Mouse (Mus musculus) liver, postnatal 0 days (tissue): ENCODE measurements around the gene Gm47955. TPM values are rescaled to one million over a fixed set of nuclear protein-coding genes. Genes with fewer than 3 reads are reported as not detected.
A peak's percentile ranks its signal among the peaks of the same experiment; 100 is the strongest.
"Not testable (repeated sequence)": the region's sequence is repeated elsewhere in the genome, so short reads cannot be mapped to it uniquely, and the experiment has no call there.

Experiments used
- ATAC-seq: fragments of 200-750 bp; cut with Nextera tagmentation; 2 replicates; pipeline ENCODE4 v1.8.0; 2017; ENCODE audit warnings: mild to moderate bottlenecking, moderate library complexity
- DNase-seq: peaks from one replicate; pipeline ENCODE4 v3.0.0-alpha.2; 2016
- H3K27ac ChIP-seq: fragments of 300-500 bp; sonication (generic); 2 replicates; pipeline ENCODE4 v1.5.1; 2014; ENCODE audit warnings: antibody characterized with exemption, moderate library complexity, mild to moderate bottlenecking, low read depth
- H3K27me3 ChIP-seq: fragments of 300-500 bp; sonication (generic); 2 replicates; pipeline ENCODE4 v1.6.1; 2014; ENCODE audit warnings: low read length, control low read depth, mixed read lengths; ENCODE audit not compliant: insufficient read depth
- H3K36me3 ChIP-seq: fragments of 300-500 bp; sonication (generic); replicated peaks from 2 replicates; pipeline ENCODE4 v1.6.1; 2014; ENCODE audit warnings: mild to moderate bottlenecking, control low read depth, low read length, moderate library complexity, mixed read lengths; ENCODE audit not compliant: insufficient read depth
- H3K4me1 ChIP-seq: fragments of 300-500 bp; sonication (generic); 2 replicates; pipeline ENCODE4 v1.6.1; 2014; ENCODE audit warnings: antibody characterized with exemption, mild to moderate bottlenecking, control low read depth; ENCODE audit not compliant: insufficient read depth
- H3K4me2 ChIP-seq: fragments of 300-500 bp; sonication (generic); 2 replicates; pipeline ENCODE4 v1.6.1; 2014; ENCODE audit warnings: low read depth, mild to moderate bottlenecking, low read length, moderate library complexity, mixed read lengths
- H3K4me3 ChIP-seq: fragments of 300-500 bp; sonication (generic); 2 replicates; pipeline ENCODE4 v1.5.1; 2014; ENCODE audit warnings: low read depth, low read length
- H3K9ac ChIP-seq: fragments of 300-500 bp; sonication (generic); replicated peaks from 2 replicates; pipeline ENCODE4 v1.6.1; 2014; ENCODE audit warnings: mild to moderate bottlenecking, moderate library complexity
- H3K9me3 ChIP-seq: fragments of 300-500 bp; sonication (generic); 2 replicates; pipeline ENCODE4 v1.6.1; 2016; ENCODE audit warnings: mild to moderate bottlenecking, control low read depth, low read length, mixed read lengths
- CTCF ChIP-seq: sonication (generic); IDR thresholded peaks from 2 replicates; pipeline ENCODE4 v1.5.1; 2016; ENCODE audit warnings: antibody characterized with exemption, low read depth
- EP300 ChIP-seq: IDR thresholded peaks from 2 replicates; pipeline ENCODE4 v1.6.1; 2016; ENCODE audit warnings: antibody characterized with exemption, low read depth, mild to moderate bottlenecking
- WGBS: fragments of 180-500 bp; shearing (Covaris S2); extraction: QIAGEN DNeasy Blood & Tissue Kit; methylation state at CpG from one replicate; pipeline ENCODE4 v1.1.7; 2014; ENCODE audit not compliant: insufficient replicate concordance; 5-methylcytosine and 5-hydroxymethylcytosine counted together
- polyA plus RNA-seq: library from polyadenylated mRNA; unstranded; fragments of >200 nt; fragmentation: Nextera tagmentation; extraction: Ambion mirVana; gene quantifications from 2 replicates; pipeline ENCODE4 v1.2.1, GENCODE M21; 2015

Gene Gm47955
- polyA plus RNA-seq, 1 experiment from 2014 or later, result not detected

- not testable (repeated sequence) for ATAC-seq, H3K27me3 ChIP-seq, H3K9me3 ChIP-seq, H3K27ac ChIP-seq, H3K4me3 ChIP-seq, H3K4me1 ChIP-seq, H3K4me2 ChIP-seq, H3K9ac ChIP-seq, H3K36me3 ChIP-seq, DNase-seq
- WGBS, result 84% methylated on average over 2 of the region's 2 CpGs
Observed at GRCm38 (mm10) chr1:82946029-82946428, 14.1 kb upstream of the Gm47955 start.

GRCm38 (mm10) chr1:82948601-82949000, 11.5 kb upstream of the Gm47955 start:
- no peak for TF ChIP-seq EP300
- TF ChIP-seq CTCF, result no peak
- H3K27me3 ChIP-seq, result no peaks in the 10 kb centered on the region
- H3K4me1 ChIP-seq, result no peaks in the 10 kb centered on the region
- 74% methylated on average over 2 of the region's 2 CpGs for WGBS
- no peak overlapping the region for H3K4me3 ChIP-seq
- H3K9me3 ChIP-seq, result no peaks in the 10 kb centered on the region
- DNase-seq (no peak), ATAC-seq (no peak)
- no peaks in the 10 kb centered on the region for H3K36me3 ChIP-seq
- no peak overlapping the region for H3K27ac ChIP-seq
- no peak overlapping the region for H3K9ac ChIP-seq
- no peak overlapping the region for H3K4me2 ChIP-seq

DNA sequence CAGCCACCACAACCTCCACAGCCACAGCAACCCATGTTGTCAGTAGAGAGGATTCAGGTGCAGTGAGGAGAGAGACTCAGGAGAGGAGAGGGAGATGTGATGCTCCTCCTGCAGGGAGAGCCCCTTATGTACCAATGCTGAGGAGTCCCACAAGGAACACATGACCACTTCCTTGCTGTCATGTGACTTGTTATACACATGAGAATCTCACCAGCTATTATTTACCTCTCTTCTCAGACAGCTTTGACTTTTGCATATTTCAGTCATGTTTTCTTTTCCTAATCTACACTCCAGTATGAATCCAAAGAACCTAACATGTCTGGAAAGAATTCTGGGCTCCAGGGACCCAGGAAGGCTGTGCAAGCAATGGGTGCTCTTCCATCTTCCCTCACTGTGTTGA, 4.2 kb upstream of the Gm47955 start, which contains the start of gene Gm7544:
Gene Gm7544 (minus strand): TSS at position 101 of the 400 bp plus-strand sequence.
- H3K9ac ChIP-seq, H3K27ac ChIP-seq, H3K27me3 ChIP-seq, DNase-seq, H3K4me3 ChIP-seq, H3K4me2 ChIP-seq, H3K36me3 ChIP-seq, H3K4me1 ChIP-seq, H3K9me3 ChIP-seq, ATAC-seq: not testable (repeated sequence)

- no peaks in the 10 kb centered on the region for H3K9me3 ChIP-seq
- no peak overlapping the region for H3K4me2 ChIP-seq
- DNase-seq, result no peak
- WGBS, result 51% methylated on average over 3 of the region's 3 CpGs
- no peaks in the 10 kb centered on the region for H3K36me3 ChIP-seq
- H3K27ac ChIP-seq, result no peak overlapping the region
- no peak for ATAC-seq
- no peak overlapping the region for H3K4me3 ChIP-seq
- no peaks in the 10 kb centered on the region for H3K27me3 ChIP-seq
- no peak for TF ChIP-seq EP300
- TF ChIP-seq CTCF, result no peak
- no peak overlapping the region for H3K9ac ChIP-seq
- no peaks in the 10 kb centered on the region for H3K4me1 ChIP-seq
Observed at GRCm38 (mm10) chr1:82966413-82966812, 6.3 kb downstream of the Gm47955 start.

- H3K4me2 ChIP-seq, result no peak overlapping the region
- H3K36me3 ChIP-seq, result no peaks in the 10 kb centered on the region
- H3K4me1 ChIP-seq, result no peaks in the 10 kb centered on the region
- DNase-seq (no peak), ATAC-seq (peak; percentile 76)
- no peak overlapping the region for H3K27ac ChIP-seq
- 27% methylated on average over 4 of the region's 4 CpGs for WGBS
- H3K4me3 ChIP-seq, result no peak overlapping the region
- no peak overlapping the region for H3K9ac ChIP-seq
- no peaks in the 10 kb centered on the region for H3K9me3 ChIP-seq
- TF ChIP-seq CTCF (no peak), EP300 (peak; percentile 23; the same call in 1 of the 2 replicates)
- no peaks in the 10 kb centered on the region for H3K27me3 ChIP-seq
Observed at GRCm38 (mm10) chr1:82972046-82972445, 12.0 kb downstream of the Gm47955 start.

- Histone ChIP-seq H3K27me3 (no peaks in the 10 kb centered on the region), H3K4me1 (no peaks in the 10 kb centered on the region), H3K27ac (no peak overlapping the region), H3K4me2 (no peak overlapping the region), H3K9ac (no peak overlapping the region), H3K4me3 (no peak overlapping the region), H3K9me3 (no peaks in the 10 kb centered on the region), H3K36me3 (no peaks in the 10 kb centered on the region)
- DNase-seq, result no peak
- TF ChIP-seq EP300, result no peak
- peak; percentile 23; the same call in 1 of the 2 replicates for TF ChIP-seq CTCF
- WGBS, result 78% methylated on average over 1 of the region's 1 CpGs
- no peak for ATAC-seq
Observed at GRCm38 (mm10) chr1:82973244-82973643, 13.2 kb downstream of the Gm47955 start.

- no peaks in the 10 kb centered on the region for H3K4me1 ChIP-seq
- H3K9me3 ChIP-seq, result no peaks in the 10 kb centered on the region
- no peaks in the 10 kb centered on the region for H3K27me3 ChIP-seq
- H3K9ac ChIP-seq, result no peak overlapping the region
- no peak overlapping the region for H3K4me2 ChIP-seq
- no peak overlapping the region for H3K4me3 ChIP-seq
- ATAC-seq, result no peak
- TF ChIP-seq EP300 (no peak), CTCF (no peak)
- 42% methylated on average over 6 of the region's 6 CpGs for WGBS
- no peak overlapping the region for H3K27ac ChIP-seq
- no peaks in the 10 kb centered on the region for H3K36me3 ChIP-seq
- DNase-seq, result no peak
Observed at GRCm38 (mm10) chr1:82973901-82974300, 13.8 kb downstream of the Gm47955 start.
